Mouse (Mus musculus) heart, embryonic 15.5 days (tissue): ENCODE data around the gene Gm10230. TPM values are rescaled to one million over a fixed set of nuclear protein-coding genes. Genes with fewer than 3 reads are reported as not detected.
"Not testable (repeated sequence)": the region's sequence is repeated elsewhere in the genome, so short reads cannot be mapped to it uniquely, and the experiment has no call there.

Experiments used
- ATAC-seq: fragments of 200-750 bp; cut with Nextera tagmentation; replicated peaks from 2 replicates; pipeline ENCODE4 v1.8.0; 2017; ENCODE audit warnings: low read depth, moderate TSS enrichment; ENCODE audit not compliant: insufficient number of reproducible peaks, insufficient read depth, low FRiP score
- H3K27ac ChIP-seq: fragments of 300-500 bp; sonication (generic); 2 replicates; pipeline ENCODE4 v1.5.1; 2015; ENCODE audit warnings: mild to moderate bottlenecking, inconsistent platforms
- H3K27me3 ChIP-seq: fragments of 300-500 bp; sonication (generic); 2 replicates; pipeline ENCODE4 v1.6.1; 2015; ENCODE audit warnings: inconsistent platforms
- H3K36me3 ChIP-seq: fragments of 300-500 bp; sonication (generic); 2 replicates; pipeline ENCODE4 v1.6.1; 2015; ENCODE audit warnings: mild to moderate bottlenecking, inconsistent platforms
- H3K4me1 ChIP-seq: fragments of 300-500 bp; sonication (generic); replicated peaks from 2 replicates; pipeline ENCODE4 v1.6.1; 2015; ENCODE audit warnings: inconsistent platforms
- H3K4me2 ChIP-seq: fragments of 300-500 bp; sonication (generic); 2 replicates; pipeline ENCODE4 v1.6.1; 2015; ENCODE audit warnings: inconsistent platforms, mild to moderate bottlenecking, moderate library complexity
- H3K4me3 ChIP-seq: fragments of 300-500 bp; sonication (generic); 2 replicates; pipeline ENCODE4 v1.5.1; 2015; ENCODE audit warnings: mild to moderate bottlenecking, inconsistent platforms
- H3K9ac ChIP-seq: fragments of 300-500 bp; sonication (generic); 2 replicates; pipeline ENCODE4 v1.6.1; 2015; ENCODE audit warnings: mild to moderate bottlenecking, inconsistent platforms
- H3K9me3 ChIP-seq: fragments of 300-500 bp; sonication (generic); replicated peaks from 2 replicates; pipeline ENCODE4 v1.6.1; 2016; ENCODE audit warnings: inconsistent platforms
- WGBS: fragments of 180-500 bp; shearing (Covaris S2); methylation state at CpG from one replicate; pipeline ENCODE4 v1.1.7; 2015; ENCODE audit warnings: mixed read lengths; 5-methylcytosine and 5-hydroxymethylcytosine counted together
- microRNA-seq: library from miRNA; unstranded; fragments of <30 nt; microRNA quantifications from one replicate; pipeline ENCODE4, GENCODE M21; 2016
- polyA plus RNA-seq: library from polyadenylated mRNA; unstranded; fragments of >200 nt; fragmentation: Nextera tagmentation; extraction: Ambion mirVana; gene quantifications from 2 replicates; pipeline ENCODE4 v1.2.1, GENCODE M21; 2015

The Gm10230 gene
- not detected in 2 replicates for polyA plus RNA-seq

DNA sequence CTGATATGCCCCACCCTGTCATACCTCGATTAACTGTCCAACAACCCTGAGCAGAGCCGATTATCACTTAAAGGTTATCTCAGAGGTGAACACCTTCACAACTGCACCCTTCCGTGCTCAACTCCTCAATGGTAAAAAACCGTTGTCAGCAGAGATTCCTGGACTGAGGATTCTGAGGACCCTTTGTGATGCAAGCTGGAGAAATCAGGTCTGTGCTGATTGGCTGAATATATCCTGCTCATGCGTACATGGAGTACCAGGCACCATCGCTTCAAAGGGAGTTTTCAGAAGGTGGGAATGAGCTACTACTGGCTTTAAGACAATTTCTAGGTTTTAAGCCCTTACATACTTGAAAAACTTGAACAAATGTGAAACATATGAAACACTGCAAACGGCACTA is at the start of gene Gm10230:
TSS of gene Gm10230 (minus strand) at position 101 of the 400 bp plus-strand sequence.
- no CpG with 5 or more reads among the region's 7 CpGs for WGBS
- H3K27me3 ChIP-seq, H3K4me1 ChIP-seq, H3K27ac ChIP-seq, H3K4me3 ChIP-seq, ATAC-seq, H3K36me3 ChIP-seq, H3K4me2 ChIP-seq, H3K9ac ChIP-seq, H3K9me3 ChIP-seq: not testable (repeated sequence)

Small RNA genes lying within 50 kb of the gene (microRNA-seq; reads per million reads assigned to microRNA genes)
- not detected for gene Gm44452
